Comparison of ENCODE assay signal across 21 mouse cellular contexts in the genomic region with DNA sequence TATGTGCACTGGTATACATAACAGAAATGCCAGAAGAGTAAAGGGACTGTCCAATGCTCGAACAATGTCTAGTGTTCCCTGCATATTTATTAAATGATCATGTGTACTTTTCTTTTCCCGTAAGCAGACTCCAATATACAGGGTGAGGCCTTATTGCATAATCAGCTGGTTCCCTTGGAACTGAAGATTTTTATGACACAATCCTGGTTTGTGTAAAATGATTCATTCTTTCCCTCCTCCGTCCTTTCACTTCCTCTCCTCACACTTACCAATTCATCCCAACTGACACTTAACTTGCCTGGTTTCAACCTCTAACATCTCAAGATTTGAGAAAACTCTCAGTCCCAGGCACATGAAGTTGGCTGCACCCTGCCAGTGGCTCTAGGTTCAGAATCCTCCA. TPM values are rescaled to one million over a fixed set of nuclear protein-coding genes. Genes with fewer than 3 reads are reported as not detected.
DNase-seq lines count a peak whose midpoint lies in the region; ATAC-seq and TF ChIP-seq lines count a peak whose summit lies in the region.
"Had no signal": no experiment of that assay in that cellular context is flagged by ENCODE, and none has a peak within 500 bp of the region (broad histone marks: within the 10 kb centered on the region; RNA-seq: fewer than 3 reads in every experiment).

No protein-coding gene starts in this region.

- intact Hi-C loops in heart, postnatal 14 days (cut with DNase I): no loop called here

- 16% methylated on average over 3 of the region's 3 CpGs for WGBS in large intestine, adult 2 months
- WGBS in neural tube, embryonic 15.5 days: 76% methylated on average over 3 of the region's 3 CpGs

- TF ChIP-seq CTCF in bone marrow macrophage, adult 2 months (IDR thresholded peaks at IDR 0.05; ENCODE audit: low read depth, low read length): no peak

- H3K9ac ChIP-seq in neural tube, embryonic 15.5 days (replicated peaks): no peak overlapping the region
- H3K9ac ChIP-seq: forebrain, postnatal 0 days; hindbrain, embryonic 15.5 days; midbrain, embryonic 15.5 days; neural tube, embryonic 12.5 days had no signal

- no peak for TF ChIP-seq POLR2A in bone marrow macrophage, adult 2 months (IDR thresholded peaks at IDR 0.05; ENCODE audit: borderline replicate concordance, low read depth, low read length)

- peak; percentile 48 for DNase-seq in heart, adult 8-10 months (ENCODE audit: low spot score)
- DNase-seq in heart, postnatal 14 days: no peak
- DNase-seq in 416B (ENCODE audit: low read depth): peak; percentile 77
- peak; percentile 73 for DNase-seq in large intestine, adult 2 months (ENCODE audit: low read depth, low spot score)
- DNase-seq in layer of hippocampus, postnatal 36 days: no peak
- DNase-seq: adrenal gland, postnatal 25 days; cerebellum, postnatal 25 days; forebrain, postnatal 0 days; gastrocnemius, postnatal 36 days; kidney, adult 2 months; kidney, postnatal 4 days; right cerebral cortex, postnatal 4 days; thymus, adult 18-20 months had no signal

- H3K27ac ChIP-seq in bone marrow macrophage, adult 2 months (ENCODE audit: insufficient read depth, low read depth, low read length): peak overlapping the region; percentile 36
- no peak overlapping the region for H3K27ac ChIP-seq in neural tube, embryonic 15.5 days (replicated peaks)
- H3K27ac ChIP-seq: embryonic facial prominence, embryonic 10.5 days; hindbrain, embryonic 15.5 days; midbrain, embryonic 15.5 days; neural tube, embryonic 12.5 days had no signal

- H3K9me3 ChIP-seq in neural tube, embryonic 15.5 days (replicated peaks): no peaks in the 10 kb centered on the region
- H3K9me3 ChIP-seq: embryonic facial prominence, embryonic 10.5 days; hindbrain, embryonic 15.5 days; midbrain, embryonic 15.5 days; neural tube, embryonic 12.5 days had no signal

- no peak for ATAC-seq in neural tube, embryonic 15.5 days (ENCODE audit: low FRiP score)
- no peak for ATAC-seq in erythroblast, adult 5-6 weeks (replicated peaks; ENCODE audit: low FRiP score, poor library complexity, severe bottlenecking)
- ATAC-seq: CD4-positive, CD25-positive, alpha-beta regulatory T cell, adult 4 months; forebrain, postnatal 0 days; midbrain, embryonic 15.5 days had no signal

- H3K4me1 ChIP-seq in bone marrow macrophage, adult 2 months (ENCODE audit: control insufficient read depth, insufficient read depth, low read length): peaks cover 24% of the 10 kb centered on the region
- H3K4me1 ChIP-seq in neural tube, embryonic 15.5 days: peaks cover 8% of the 10 kb centered on the region

- no peaks in the 10 kb centered on the region for H3K36me3 ChIP-seq in neural tube, embryonic 15.5 days
- H3K36me3 ChIP-seq: embryonic facial prominence, embryonic 10.5 days; hindbrain, embryonic 15.5 days; midbrain, embryonic 15.5 days; neural tube, embryonic 12.5 days had no signal

- H3K4me3 ChIP-seq in bone marrow macrophage, adult 2 months (ENCODE audit: insufficient read depth, low read length): no peak overlapping the region
- H3K4me3 ChIP-seq in neural tube, embryonic 15.5 days (replicated peaks): no peak overlapping the region
- H3K4me3 ChIP-seq: embryonic facial prominence, embryonic 10.5 days; hindbrain, embryonic 15.5 days; midbrain, embryonic 15.5 days; neural tube, embryonic 12.5 days had no signal

- peaks cover 15% of the 10 kb centered on the region for H3K27me3 ChIP-seq in neural tube, embryonic 15.5 days (replicated peaks)

- H3K4me2 ChIP-seq in neural tube, embryonic 15.5 days: no peak overlapping the region
- H3K4me2 ChIP-seq: hindbrain, embryonic 15.5 days; midbrain, embryonic 15.5 days; neural tube, embryonic 12.5 days had no signal

RNA-seq across cellular contexts. Expression of a gene that starts 3.5 kb away (rescaled TPM):
- total RNA-seq in heart, adult 8-10 months (2022): 10 to 100 TPM; 14.2 to 25.5 (median 15.2) TPM
- 10 to 100 TPM; 12.0 to 17.9 TPM for total RNA-seq in heart, postnatal 14 days (2021)
- 6.1 and 7.0 TPM in 2 replicates for polyA plus RNA-seq in bone marrow macrophage, adult 2 months (2012; ENCODE audit: insufficient read depth, insufficient read length, missing spikeins)
- polyA plus RNA-seq in large intestine, adult 2 months (2012; rRNA removed): 24.8 and 75.7 TPM in 2 replicates
- polyA plus RNA-seq in neural tube, embryonic 15.5 days (2015; fragmentation: Nextera tagmentation; extraction: Ambion mirVana): 0.51 and 0.63 TPM in 2 replicates
- 237 and 297 TPM in 2 replicates for total RNA-seq in erythroblast, adult 5-6 weeks (2015; ENCODE audit: low replicate concordance)
- 556 and 560 TPM in 2 replicates for total RNA-seq in erythroblast, adult 5-6 weeks (2017; ENCODE audit: low replicate concordance)
- 100 to 1,000 TPM; 126 to 131 TPM for total RNA-seq in layer of hippocampus, postnatal 36 days (2021)

Comparison
In these comparisons a context has a peak if more than half of its experiments do, and no peak if none do; other contexts are left out.
1. DNase-seq: peak in heart, adult 8-10 months (single experiment), 416B (single experiment) and large intestine, adult 2 months (single experiment); none in heart, postnatal 14 days (0 of 2) and layer of hippocampus, postnatal 36 days (0 of 2).
2. RNA of a gene that starts 3.5 kb away (total RNA-seq): 237 to 560 TPM in erythroblast, adult 5-6 weeks and 126 to 131 TPM in layer of hippocampus, postnatal 36 days; 12.0 to 17.9 TPM in heart, postnatal 14 days and 14.2 to 25.5 TPM in heart, adult 8-10 months; every median in the first group is over 4 times any median in the second.